Mouse (Mus musculus) adrenal gland, postnatal 10 days (tissue): ENCODE results near the gene Dpysl4. TPM values are rescaled to one million over a fixed set of nuclear protein-coding genes. Genes with fewer than 3 reads are reported as not detected.

Source experiments
- DNase-seq: peaks from one replicate; pipeline ENCODE4 v3.0.0; 2021; ENCODE audit warnings: mixed read lengths
- long read RNA-seq, 2 experiments: library from polyadenylated mRNA; stranded (forward); transcript quantifications; one replicate each; pipeline ENCODE4 v2.0.0; 2021
- total RNA-seq, 2 experiments: library from RNA; stranded (reverse); gene quantifications; 2 replicates each; pipeline ENCODE4 v1.2.3; 2021

Dpysl4 gene
- total RNA-seq, result 1 to 10 TPM; 3.3 to 6.3 TPM
- long read RNA-seq, experiment 1, partial matches to known transcripts, result 1 of 3 reads
- long read RNA-seq, experiment 1, other reads (novel, unspliced or antisense), result 0 of 3 reads
- long read RNA-seq, experiment 2, transcript Dpysl4-201 (14 exons, 3,552 nt), result major isoform, 6 of 9 reads
- long read RNA-seq, experiment 2, partial matches to known transcripts, result 0 of 9 reads
- long read RNA-seq, experiment 2, other reads (novel, unspliced or antisense), result 3 of 9 reads

- peak; percentile 78 for DNase-seq
Measured at GRCm38 (mm10) chr7:139085629-139086194, at the start of gene Dpysl4. Dpysl4 (plus strand) TSS chr7:139086001.

- DNase-seq, result peak; percentile 34
Measured at GRCm38 (mm10) chr7:139063406-139063805, 22.4 kb upstream of the Dpysl4 start.

GRCm38 (mm10) chr7:139068182-139068623 lies 17.6 kb upstream of the Dpysl4 start:
- DNase-seq, result peak; percentile 85

GRCm38 (mm10) chr7:139074189-139074588 lies 11.6 kb upstream of the Dpysl4 start:
- DNase-seq, result no peak

- no peak for DNase-seq
Measured at GRCm38 (mm10) chr7:139075054-139075794, 10.6 kb upstream of the Dpysl4 start.

GRCm38 (mm10) chr7:139077283-139077682 lies 8.5 kb upstream of the Dpysl4 start:
- DNase-seq, result no peak

GRCm38 (mm10) chr7:139078181-139078580 lies 7.6 kb upstream of the Dpysl4 start:
- DNase-seq, result peak; percentile 22

GRCm38 (mm10) chr7:139079141-139079540 lies 6.7 kb upstream of the Dpysl4 start:
- no peak for DNase-seq

GRCm38 (mm10) chr7:139080714-139081113 lies 5.1 kb upstream of the Dpysl4 start:
- no peak for DNase-seq

GRCm38 (mm10) chr7:139081158-139081557 lies 4.6 kb upstream of the Dpysl4 start:
- no peak for DNase-seq

- no peak for DNase-seq
Measured at GRCm38 (mm10) chr7:139082281-139082680, 3.5 kb upstream of the Dpysl4 start.

- DNase-seq, result no peak
Measured at GRCm38 (mm10) chr7:139084316-139084715, 1.5 kb upstream of the Dpysl4 start.

- DNase-seq, result peak; percentile 55
Measured at GRCm38 (mm10) chr7:139086195-139087158, 676 bp downstream of the Dpysl4 start.

GRCm38 (mm10) chr7:139087801-139088200 lies 2.0 kb downstream of the Dpysl4 start:
- DNase-seq, result peak; percentile 22

GRCm38 (mm10) chr7:139089892-139090874 lies 4.4 kb downstream of the Dpysl4 start:
- peak; percentile 33 for DNase-seq

- no peak for DNase-seq
Measured at GRCm38 (mm10) chr7:139091681-139092080, 5.9 kb downstream of the Dpysl4 start.

GRCm38 (mm10) chr7:139092676-139093075 lies 6.9 kb downstream of the Dpysl4 start:
- no peak for DNase-seq

GRCm38 (mm10) chr7:139093124-139093523 lies 7.3 kb downstream of the Dpysl4 start:
- no peak for DNase-seq

GRCm38 (mm10) chr7:139093781-139094180 lies 8.0 kb downstream of the Dpysl4 start:
- no peak for DNase-seq

- no peak for DNase-seq
Measured at GRCm38 (mm10) chr7:139094761-139095160, 9.0 kb downstream of the Dpysl4 start.

- DNase-seq, result no peak
Measured at GRCm38 (mm10) chr7:139095282-139095681, 9.5 kb downstream of the Dpysl4 start.
